Mouse (Mus musculus) cerebellum, adult 2 months (tissue): Measurements from ENCODE around the gene Pnkp.

ENCODE experiments used
- CTCF ChIP-seq: fragments of 200-500 bp; IDR thresholded peaks from 2 replicates; pipeline ENCODE4 v1.5.1; 2011; ENCODE audit warnings: low read depth, mild to moderate bottlenecking, control low read depth, low read length, moderate library complexity, borderline replicate concordance; ENCODE audit not compliant: insufficient read depth
- POLR2A ChIP-seq: fragments of 200-500 bp; IDR thresholded peaks from 2 replicates; pipeline ENCODE4 v1.6.1; 2011; ENCODE audit warnings: low read length, control low read depth, borderline replicate concordance; ENCODE audit not compliant: insufficient read depth

DNA sequence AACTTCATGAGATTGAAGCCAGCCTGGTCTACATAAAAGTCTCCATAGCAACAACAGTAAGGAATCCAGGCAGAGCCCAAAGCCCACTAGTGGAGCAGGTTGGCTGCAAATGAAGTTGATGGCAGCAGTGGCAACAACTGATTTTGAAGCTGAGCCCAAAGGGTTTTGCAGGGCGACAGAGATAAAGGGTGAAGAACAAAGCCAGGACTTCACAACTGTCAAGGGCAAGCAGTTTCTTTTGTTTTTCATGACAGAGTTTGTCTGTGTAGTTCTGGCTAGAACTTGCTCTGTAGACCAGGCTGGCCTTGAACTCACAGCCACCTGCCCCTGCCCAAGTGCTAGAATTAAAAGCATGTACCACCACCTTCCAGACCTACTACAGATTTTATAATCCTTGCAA is 14.2 kb downstream of the Pnkp start:
- TF ChIP-seq CTCF, result no peak
- TF ChIP-seq POLR2A, result no peak
